Mouse (Mus musculus) lung, adult 2 months (tissue): ENCODE results near the gene Nudt16.

Experiments used
- CTCF ChIP-seq: fragments of 200-500 bp; IDR thresholded peaks from 2 replicates; pipeline ENCODE4 v1.5.1; 2011; ENCODE audit warnings: mild to moderate bottlenecking, low read length, control low read depth; ENCODE audit not compliant: insufficient read depth
- POLR2A ChIP-seq: fragments of 200-500 bp; IDR thresholded peaks from 2 replicates; pipeline ENCODE4 v1.6.1; 2011; ENCODE audit warnings: low read depth, mild to moderate bottlenecking, control low read depth, low read length, borderline replicate concordance; ENCODE audit errors: extremely low read depth

DNA sequence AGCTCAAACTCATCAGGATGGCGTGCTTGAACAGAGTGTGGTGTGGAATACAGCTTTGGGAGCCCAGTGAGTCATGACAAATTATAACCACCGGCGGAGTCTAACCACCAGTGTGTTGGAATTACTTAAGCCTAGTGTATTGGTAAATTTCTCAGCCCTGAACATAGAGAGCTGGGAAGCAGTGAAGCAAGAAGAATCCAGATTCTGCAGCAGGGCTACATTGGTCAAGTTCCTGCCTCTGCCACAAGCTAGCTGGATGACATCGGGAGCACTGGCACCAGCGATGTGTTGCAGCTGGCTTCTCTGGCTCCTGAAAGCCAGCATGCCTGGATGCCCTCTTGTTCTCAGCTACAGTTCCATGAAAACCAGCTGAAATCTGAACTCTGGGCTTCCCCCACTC is 27.7 kb downstream of the Nudt16 start:
- no peak for TF ChIP-seq CTCF
- no peak for TF ChIP-seq POLR2A
